Mouse (Mus musculus) heart, adult 2 months (tissue): Measurements from ENCODE around the gene Rab15. TPM values are rescaled to one million over a fixed set of nuclear protein-coding genes. Genes with fewer than 3 reads are reported as not detected.

Experiments used
- DNase-seq, 2 experiments: peaks; one replicate each; pipeline ENCODE4 v3.0.0; 2021
- H3K27ac ChIP-seq: fragments of 200-600 bp; 2 replicates; pipeline ENCODE4 v1.8.1; 2022
- H3K27me3 ChIP-seq: fragments of 200-500 bp; 2 replicates; pipeline ENCODE4 v1.6.1; 2012; ENCODE audit warnings: mild to moderate bottlenecking, low read length, inconsistent platforms, mixed read lengths; ENCODE audit not compliant: control insufficient read depth, insufficient read depth
- H3K36me3 ChIP-seq: fragments of 200-500 bp; 2 replicates; pipeline ENCODE4 v1.6.1; 2012; ENCODE audit warnings: low read length, inconsistent platforms; ENCODE audit not compliant: control insufficient read depth, insufficient read depth
- H3K4me1 ChIP-seq: fragments of 200-500 bp; 2 replicates; pipeline ENCODE4 v1.6.1; 2011; ENCODE audit warnings: low read length; ENCODE audit not compliant: control insufficient read depth, insufficient read depth
- H3K4me3 ChIP-seq: fragments of 200-600 bp; 2 replicates; pipeline ENCODE4 v1.8.1; 2022
- H3K79me2 ChIP-seq: fragments of 200-500 bp; replicated peaks from 2 replicates; pipeline ENCODE4 v1.6.1; 2012; ENCODE audit warnings: mild to moderate bottlenecking, inconsistent platforms, low read length, moderate library complexity, mixed read lengths; ENCODE audit not compliant: control insufficient read depth, insufficient read depth
- H3K9ac ChIP-seq: fragments of 200-500 bp; 2 replicates; pipeline ENCODE4 v1.6.1; 2012; ENCODE audit warnings: low read depth, mild to moderate bottlenecking, control low read depth, inconsistent platforms, low read length, mixed read lengths
- CTCF ChIP-seq: fragments of 200-600 bp; IDR thresholded peaks from 2 replicates; pipeline ENCODE4 v1.8.1; 2022; ENCODE audit warnings: antibody characterized with exemption, mild to moderate bottlenecking, moderate library complexity
- EP300 ChIP-seq: fragments of 200-500 bp; IDR thresholded peaks from 2 replicates; pipeline ENCODE4 v1.6.1; 2011; ENCODE audit warnings: low read depth, low read length, control low read depth; ENCODE audit not compliant: insufficient read depth
- POLR2A ChIP-seq: fragments of 200-500 bp; IDR thresholded peaks from 2 replicates; pipeline ENCODE4 v1.6.1; 2011; ENCODE audit warnings: mild to moderate bottlenecking, low read depth, low read length, control low read depth; ENCODE audit not compliant: insufficient read depth
- WGBS: fragments of 180-500 bp; shearing (Covaris S2); methylation state at CpG from one replicate; pipeline ENCODE4 v1.1.7; 2018; 5-methylcytosine and 5-hydroxymethylcytosine counted together
- intact Hi-C: fragments of 180-260 bp; cut with DNase I; formaldehyde crosslinking; loops from one replicate; pipeline ENCODE4 v1.15.1; 2025
- polyA plus RNA-seq: library from polyadenylated mRNA; depleted of rRNA; stranded (reverse); fragments of >200 nt; gene quantifications from 2 replicates; pipeline ENCODE4 v1.2.3, GENCODE M21; 2012
- total RNA-seq, 2 experiments: library from RNA; stranded (reverse); gene quantifications; 2 replicates each; pipeline ENCODE4 v1.2.3; 2021

The Rab15 gene
- total and polyA plus RNA-seq, 3 experiments = 0.70 to 1.4 (median 0.91) TPM

- intact Hi-C loops = no loop called here
- Histone ChIP-seq H3K27me3 (no peaks in the 10 kb centered on the region), H3K4me1 (peaks cover 3% of the 10 kb centered on the region; the same call in 1 of the 2 replicates), H3K27ac (no peak overlapping the region), H3K9ac (no peak overlapping the region), H3K4me3 (no peak overlapping the region), H3K79me2 (no peaks in the 10 kb centered on the region), H3K36me3 (peaks cover 2% of the 10 kb centered on the region; the same call in 1 of the 2 replicates)
- peak; percentile 28 for DNase-seq
- TF ChIP-seq CTCF = no peak
- TF ChIP-seq EP300 = no peak
- TF ChIP-seq POLR2A = no peak
- WGBS = 32% methylated on average over 10 of the region's 10 CpGs
Observed at GRCm38 (mm10) chr12:76784056-76784619, 38.6 kb downstream of the Rab15 start.

GRCm38 (mm10) chr12:76780639-76781468, 41.9 kb downstream of the Rab15 start:
- Histone ChIP-seq H3K4me1 (peaks cover 3% of the 10 kb centered on the region; the same call in 1 of the 2 replicates), H3K36me3 (peaks cover 2% of the 10 kb centered on the region; the same call in 1 of the 2 replicates), H3K9ac (no peak overlapping the region), H3K27me3 (no peaks in the 10 kb centered on the region), H3K27ac (no peak overlapping the region), H3K79me2 (no peaks in the 10 kb centered on the region), H3K4me3 (no peak overlapping the region)
- 89% methylated on average over 12 of the region's 12 CpGs for WGBS
- TF ChIP-seq POLR2A (no peak), EP300 (no peak), CTCF (no peak)
- intact Hi-C loops = no loop called here
- no peak for DNase-seq

GRCm38 (mm10) chr12:76779951-76780350, 42.8 kb downstream of the Rab15 start:
- Histone ChIP-seq H3K27me3 (no peaks in the 10 kb centered on the region), H3K4me1 (peaks cover 3% of the 10 kb centered on the region; the same call in 1 of the 2 replicates), H3K79me2 (no peaks in the 10 kb centered on the region), H3K27ac (no peak overlapping the region), H3K9ac (no peak overlapping the region), H3K36me3 (peaks cover 2% of the 10 kb centered on the region), H3K4me3 (no peak overlapping the region)
- no peak for DNase-seq
- 88% methylated on average over 5 of the region's 5 CpGs for WGBS
- intact Hi-C loops = no loop called here
- TF ChIP-seq CTCF (no peak), EP300 (no peak), POLR2A (no peak)

- H3K27ac ChIP-seq = no peak overlapping the region
- no peaks in the 10 kb centered on the region; the same call in 1 of the 2 replicates for H3K4me1 ChIP-seq
- H3K9ac ChIP-seq = no peak overlapping the region
- intact Hi-C loops = no loop called here
- no peaks in the 10 kb centered on the region for H3K27me3 ChIP-seq
- H3K79me2 ChIP-seq = no peaks in the 10 kb centered on the region
- H3K4me3 ChIP-seq = no peak overlapping the region
- WGBS = 84% methylated on average over 10 of the region's 10 CpGs
- peaks cover 6% of the 10 kb centered on the region for H3K36me3 ChIP-seq
- no peak for TF ChIP-seq CTCF
- DNase-seq = no peak
Observed at GRCm38 (mm10) chr12:76778305-76779083, 44.2 kb downstream of the Rab15 start.

- no peaks in the 10 kb centered on the region for H3K27me3 ChIP-seq
- no peak overlapping the region for H3K4me3 ChIP-seq
- no peaks in the 10 kb centered on the region; the same call in 1 of the 2 replicates for H3K4me1 ChIP-seq
- H3K36me3 ChIP-seq = peaks cover 4% of the 10 kb centered on the region
- no peak overlapping the region for H3K27ac ChIP-seq
- no peak overlapping the region for H3K9ac ChIP-seq
- TF ChIP-seq CTCF (peak; percentile 35), EP300 (no peak), POLR2A (no peak)
- DNase-seq = no peak
- no peaks in the 10 kb centered on the region; the same call in 1 of the 2 replicates for H3K79me2 ChIP-seq
- intact Hi-C loops = no loop called here
Observed at GRCm38 (mm10) chr12:76777845-76778244, 44.9 kb downstream of the Rab15 start.
